Mouse (Mus musculus) mouse embryonic stem cell (cell line): ENCODE data around the gene Adamts12.

Experiments used
- in situ Hi-C, 2 experiments: fragments of 300-500 bp; cut with MboI; formaldehyde crosslinking; loops; 1 replicate in 1 of 2; 3 replicates in 1 of 2; pipeline ENCODE4 v1.14.3; 2019 to 2020; ENCODE audit warnings: low sequenced_read_pairs in 2 of 2, low pct_unique_long_range_greater_than_20kb in 1 of 2, mixed read lengths in 1 of 2; ENCODE audit not compliant: unreplicated experiment in 1 of 2

Adamts12 gene

GRCm38 (mm10) chr15:11364112-11364511, 299.5 kb downstream of the Adamts12 start:
- in situ Hi-C loops, result no loop called here

- in situ Hi-C loops, result no loop called here
Observed at GRCm38 (mm10) chr15:11364795-11365194, 300.2 kb downstream of the Adamts12 start.

- in situ Hi-C loops, result no loop called here
Observed at GRCm38 (mm10) chr15:11369572-11369971, 305.0 kb downstream of the Adamts12 start.

GRCm38 (mm10) chr15:11370477-11371085, 306.0 kb downstream of the Adamts12 start:
- in situ Hi-C loops, result loop anchor here in 1 of 2 experiments (10.0 kb wide), 1 partner anchor 366 kb away; the partner anchor contains the start of gene Slc45a2

- in situ Hi-C loops, result loop anchor here in 1 of 2 experiments (10.0 to 25.0 kb wide), 2 partner anchors 375 to 892 kb away; partner anchors contain the start of genes Brix1, Rad1 and Slc45a2
Observed at GRCm38 (mm10) chr15:11379431-11380086, 315.0 kb downstream of the Adamts12 start.

GRCm38 (mm10) chr15:11380087-11380530, 315.5 kb downstream of the Adamts12 start:
- in situ Hi-C loops, result loop anchor here in 1 of 2 experiments (25.0 kb wide), 1 partner anchor 893 kb away; the partner anchor contains the start of genes Brix1 and Rad1

GRCm38 (mm10) chr15:11380616-11381015, 316.0 kb downstream of the Adamts12 start:
- in situ Hi-C loops, result loop anchor here in 1 of 2 experiments (25.0 kb wide), 1 partner anchor 893 kb away; the partner anchor contains the start of genes Brix1 and Rad1

GRCm38 (mm10) chr15:11382585-11382984, 318.0 kb downstream of the Adamts12 start:
- in situ Hi-C loops, result loop anchor here in 1 of 2 experiments (25.0 kb wide), 1 partner anchor 895 kb away; the partner anchor contains the start of genes Brix1 and Rad1

- in situ Hi-C loops, result loop anchor here in 1 of 2 experiments (25.0 kb wide), 1 partner anchor 896 kb away; the partner anchor contains the start of genes Brix1 and Rad1
Observed at GRCm38 (mm10) chr15:11383796-11384195, 319.2 kb downstream of the Adamts12 start.

GRCm38 (mm10) chr15:11392903-11393302, 328.3 kb downstream of the Adamts12 start:
- in situ Hi-C loops, result loop anchor here (10.0 to 25.0 kb wide), 2 partner anchors 906 to 908 kb away; partner anchors contain the start of genes Brix1 (in 2 of the 2) and Rad1 (in 2 of the 2)

GRCm38 (mm10) chr15:11396421-11396820, 331.8 kb downstream of the Adamts12 start:
- in situ Hi-C loops, result loop anchor here (10.0 to 25.0 kb wide), 2 partner anchors 909 to 912 kb away; partner anchors contain the start of genes Brix1 (in 2 of the 2) and Rad1 (in 2 of the 2)
